Comparison of ENCODE assay signal across 8 mouse cellular contexts in genomic region chr1:74054007-74054406, GRCm38 (mm10).
DNase-seq lines count a peak whose midpoint lies in the region; ATAC-seq and TF ChIP-seq lines count a peak whose summit lies in the region.
"Had no signal": no experiment of that assay in that cellular context is flagged by ENCODE, and none has a peak within 500 bp of the region (broad histone marks: within the 10 kb centered on the region; RNA-seq: fewer than 3 reads in every experiment).

No protein-coding gene starts in this region.

- TF ChIP-seq CTCF in stomach, postnatal 0 days (IDR thresholded peaks at IDR 0.05; ENCODE audit: low read depth) = no peak

- DNase-seq in lung, postnatal 25 days (ENCODE audit: low spot score) = no peak
- DNase-seq in limb, embryonic 10.5 days (ENCODE audit: low spot score) = peak; percentile 70
- DNase-seq in stomach, postnatal 0 days (ENCODE audit: low spot score) = peak; percentile 44
- DNase-seq in urinary bladder, postnatal 14 days (ENCODE audit: low spot score) = no peak
- DNase-seq in cerebellum, postnatal 10 days = no peak

- no peaks in the 10 kb centered on the region for H3K36me3 ChIP-seq in lung, embryonic 16.5 days (ENCODE audit: control insufficient read depth, insufficient read depth, low read length)
- no peaks in the 10 kb centered on the region for H3K36me3 ChIP-seq in embryonic facial prominence, embryonic 15.5 days
- peaks cover 27% of the 10 kb centered on the region for H3K36me3 ChIP-seq in limb, embryonic 10.5 days
- H3K36me3 ChIP-seq in stomach, postnatal 0 days (ENCODE audit: control insufficient read depth, insufficient read depth, low read length) = no peaks in the 10 kb centered on the region

- H3K4me3 ChIP-seq in lung, embryonic 16.5 days (ENCODE audit: low read length) = no peak overlapping the region
- H3K4me3 ChIP-seq in embryonic facial prominence, embryonic 15.5 days (replicated peaks) = no peak overlapping the region
- no peak overlapping the region for H3K4me3 ChIP-seq in limb, embryonic 10.5 days
- H3K4me3 ChIP-seq in stomach, postnatal 0 days (ENCODE audit: low read depth, low read length) = no peak overlapping the region
- H3K4me3 ChIP-seq: erythroblast, embryonic 14.5 days had no signal

- WGBS in lung, embryonic 16.5 days = 13% methylated on average over 7 of the region's 7 CpGs
- 13% methylated on average over 7 of the region's 7 CpGs for WGBS in embryonic facial prominence, embryonic 15.5 days
- 18% methylated on average over 7 of the region's 7 CpGs for WGBS in limb, embryonic 10.5 days
- WGBS in stomach, postnatal 0 days = 16% methylated on average over 7 of the region's 7 CpGs

- no peaks in the 10 kb centered on the region for H3K27me3 ChIP-seq in lung, embryonic 16.5 days (ENCODE audit: control insufficient read depth, insufficient read depth, low read depth, low read length)
- H3K27me3 ChIP-seq in embryonic facial prominence, embryonic 15.5 days = no peaks in the 10 kb centered on the region
- no peaks in the 10 kb centered on the region for H3K27me3 ChIP-seq in limb, embryonic 10.5 days (ENCODE audit: low read depth, poor library complexity, severe bottlenecking)
- H3K27me3 ChIP-seq in stomach, postnatal 0 days (ENCODE audit: control insufficient read depth, insufficient read depth, low read length) = no peaks in the 10 kb centered on the region

- peak overlapping the region; percentile 47 for H3K27ac ChIP-seq in lung, embryonic 16.5 days (ENCODE audit: low read length)
- H3K27ac ChIP-seq in embryonic facial prominence, embryonic 15.5 days (replicated peaks) = no peak overlapping the region
- peak overlapping the region; percentile 71 for H3K27ac ChIP-seq in limb, embryonic 10.5 days
- H3K27ac ChIP-seq in stomach, postnatal 0 days (replicated peaks) = peak overlapping the region; percentile 61

- H3K4me1 ChIP-seq in lung, embryonic 16.5 days (replicated peaks; ENCODE audit: control insufficient read depth, insufficient read depth, low read length) = peaks cover 34% of the 10 kb centered on the region
- peaks cover 37% of the 10 kb centered on the region for H3K4me1 ChIP-seq in embryonic facial prominence, embryonic 15.5 days
- peaks cover 72% of the 10 kb centered on the region for H3K4me1 ChIP-seq in limb, embryonic 10.5 days
- H3K4me1 ChIP-seq in stomach, postnatal 0 days (replicated peaks; ENCODE audit: control insufficient read depth, insufficient read depth) = no peaks in the 10 kb centered on the region

- no peak overlapping the region for H3K4me2 ChIP-seq in lung, embryonic 16.5 days (ENCODE audit: low read depth, low read length)
- no peak overlapping the region for H3K4me2 ChIP-seq in embryonic facial prominence, embryonic 15.5 days (replicated peaks)
- no peak overlapping the region for H3K4me2 ChIP-seq in stomach, postnatal 0 days (replicated peaks; ENCODE audit: low read depth)

- no peak for TF ChIP-seq EP300 in stomach, postnatal 0 days (optimal IDR thresholded peaks at IDR 0.05)

- no peak overlapping the region for H3K9ac ChIP-seq in lung, embryonic 16.5 days (ENCODE audit: low read length)
- H3K9ac ChIP-seq in embryonic facial prominence, embryonic 15.5 days = no peak overlapping the region
- no peak overlapping the region for H3K9ac ChIP-seq in stomach, postnatal 0 days (ENCODE audit: low read length)

- peak; percentile 75 for ATAC-seq in lung, embryonic 16.5 days (ENCODE audit: low read depth)
- ATAC-seq in embryonic facial prominence, embryonic 15.5 days (ENCODE audit: insufficient number of reproducible peaks, low FRiP score, low TSS enrichment, low read depth) = peak; percentile 55
- peak; percentile 60; the same call in 1 of the 2 replicates for ATAC-seq in stomach, postnatal 0 days (ENCODE audit: low FRiP score, low TSS enrichment)

- no peaks in the 10 kb centered on the region for H3K9me3 ChIP-seq in lung, embryonic 16.5 days (ENCODE audit: control insufficient read depth, low read length)
- H3K9me3 ChIP-seq in embryonic facial prominence, embryonic 15.5 days (replicated peaks) = no peaks in the 10 kb centered on the region
- no peaks in the 10 kb centered on the region for H3K9me3 ChIP-seq in limb, embryonic 10.5 days (replicated peaks)
- no peaks in the 10 kb centered on the region for H3K9me3 ChIP-seq in stomach, postnatal 0 days (ENCODE audit: control insufficient read depth, low read length)

Comparison
In these comparisons a context has a peak if more than half of its experiments do, and no peak if none do; other contexts are left out.
1. DNase-seq: peak in limb, embryonic 10.5 days (single experiment) and stomach, postnatal 0 days (single experiment); none in lung, postnatal 25 days (single experiment), urinary bladder, postnatal 14 days (single experiment) and cerebellum, postnatal 10 days (0 of 2).
2. Peak in every context shown above with its lines, with median percentiles within 50 percentile points of each other: ATAC-seq.